Mouse (Mus musculus) embryo, embryonic 11.5 days (tissue): ENCODE data around the gene Hs3st1.
"Not testable (repeated sequence)": the region's sequence is repeated elsewhere in the genome, so short reads cannot be mapped to it uniquely, and the experiment has no call there.

Source experiments
- DNase-seq: peaks from one replicate; pipeline ENCODE4 v3.0.0-alpha.2; 2012; ENCODE audit warnings: low read depth, low spot score

The Hs3st1 gene

GRCm38 (mm10) chr5:39755375-39755774 is at the start of gene Hs3st1:
Hs3st1 (minus strand) TSS chr5:39755475.
- not testable (repeated sequence) for DNase-seq

- no peak for DNase-seq
Measured at GRCm38 (mm10) chr5:39804663-39805062, 49.4 kb upstream of the Hs3st1 start.

- DNase-seq = no peak
Measured at GRCm38 (mm10) chr5:39803941-39804340, 48.7 kb upstream of the Hs3st1 start.

GRCm38 (mm10) chr5:39803457-39803856 is 48.2 kb upstream of the Hs3st1 start:
- no peak for DNase-seq

GRCm38 (mm10) chr5:39802110-39802509 is 46.8 kb upstream of the Hs3st1 start:
- DNase-seq = no peak

- DNase-seq = no peak
Measured at GRCm38 (mm10) chr5:39777094-39777710, 21.9 kb upstream of the Hs3st1 start.

GRCm38 (mm10) chr5:39771680-39772348 is 16.5 kb upstream of the Hs3st1 start:
- no peak for DNase-seq

- no peak for DNase-seq
Measured at GRCm38 (mm10) chr5:39761682-39762456, 6.6 kb upstream of the Hs3st1 start.

- DNase-seq = no peak
Measured at GRCm38 (mm10) chr5:39758890-39759475, 3.7 kb upstream of the Hs3st1 start.

GRCm38 (mm10) chr5:39736843-39737242 is 18.4 kb downstream of the Hs3st1 start:
- no peak for DNase-seq

- DNase-seq = no peak
Measured at GRCm38 (mm10) chr5:39733750-39734443, 21.4 kb downstream of the Hs3st1 start.

- DNase-seq = no peak
Measured at GRCm38 (mm10) chr5:39733013-39733749, 22.1 kb downstream of the Hs3st1 start.

GRCm38 (mm10) chr5:39715694-39716550 is 39.4 kb downstream of the Hs3st1 start:
- no peak for DNase-seq

GRCm38 (mm10) chr5:39715193-39715592 is 40.1 kb downstream of the Hs3st1 start:
- DNase-seq = no peak

- DNase-seq = no peak
Measured at GRCm38 (mm10) chr5:39705539-39705938, 49.7 kb downstream of the Hs3st1 start.

GRCm38 (mm10) chr5:39660826-39661225 is 94.4 kb downstream of the Hs3st1 start:
- DNase-seq = no peak

- no peak for DNase-seq
Measured at GRCm38 (mm10) chr5:39659417-39659816, 95.9 kb downstream of the Hs3st1 start.

- DNase-seq = no peak
Measured at GRCm38 (mm10) chr5:39644827-39645380, 110.4 kb downstream of the Hs3st1 start.

GRCm38 (mm10) chr5:39643924-39644826 is 111.1 kb downstream of the Hs3st1 start:
- peak; percentile 58 for DNase-seq
